ENCODE assay signal across 10 mouse cellular contexts in the genomic region with DNA sequence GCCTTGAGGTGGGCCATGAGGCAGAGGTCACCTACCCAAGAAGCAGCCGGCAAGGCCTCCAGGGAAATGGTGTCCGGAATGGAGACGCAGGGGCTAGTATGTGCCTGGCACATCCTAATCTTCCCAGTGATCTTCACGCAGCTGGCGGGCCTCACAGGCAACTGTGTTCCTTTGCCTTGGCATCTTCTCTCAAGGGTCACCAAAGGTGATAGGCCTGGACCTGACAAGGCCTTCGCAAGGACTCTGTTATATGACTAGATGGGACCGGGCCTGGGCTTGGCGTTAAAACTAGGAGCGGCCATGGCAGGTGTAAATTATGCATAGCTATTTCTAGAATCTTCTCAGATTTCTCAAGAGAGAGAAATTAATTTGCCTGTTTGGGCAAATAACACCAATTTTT.
DNase-seq lines count a peak whose midpoint lies in the region; ATAC-seq and TF ChIP-seq lines count a peak whose summit lies in the region.
"Had no signal": no experiment of that assay in that cellular context is flagged by ENCODE, and none has a peak within 500 bp of the region (broad histone marks: within the 10 kb centered on the region; RNA-seq: fewer than 3 reads in every experiment).

No protein-coding gene starts in this region.

- WGBS in heart, embryonic 14.5 days: 81% methylated on average over 9 of the region's 9 CpGs
- WGBS in stomach, embryonic 15.5 days: 78% methylated on average over 9 of the region's 9 CpGs
- 80% methylated on average over 9 of the region's 9 CpGs for WGBS in stomach, postnatal 0 days
- 79% methylated on average over 9 of the region's 9 CpGs for WGBS in limb, embryonic 14.5 days

- H3K4me3 ChIP-seq in heart, embryonic 14.5 days (ENCODE audit: control insufficient read depth in 1 of 2, insufficient read depth in 1 of 2, low read depth in 1 of 2, low read length in 2 of 2): no peak overlapping the region
- no peak overlapping the region for H3K4me3 ChIP-seq in stomach, embryonic 15.5 days (replicated peaks)
- no peak overlapping the region for H3K4me3 ChIP-seq in stomach, postnatal 0 days (ENCODE audit: low read depth, low read length)
- H3K4me3 ChIP-seq in limb, embryonic 14.5 days (replicated peaks; ENCODE audit: low read length): no peak overlapping the region
- H3K4me3 ChIP-seq: myocyte had no signal

- H3K9ac ChIP-seq in heart, embryonic 14.5 days (ENCODE audit: low read length): no peak overlapping the region
- H3K9ac ChIP-seq in stomach, embryonic 15.5 days: no peak overlapping the region
- no peak overlapping the region for H3K9ac ChIP-seq in stomach, postnatal 0 days (ENCODE audit: low read length)
- H3K9ac ChIP-seq in limb, embryonic 14.5 days (ENCODE audit: low read depth, low read length, severe bottlenecking): no peak overlapping the region

- no peak for TF ChIP-seq EP300 in stomach, postnatal 0 days (optimal IDR thresholded peaks at IDR 0.05)

- ATAC-seq in heart, embryonic 14.5 days (ENCODE audit: insufficient number of reproducible peaks, insufficient read depth, low FRiP score, low read depth): no peak
- no peak for ATAC-seq in stomach, embryonic 15.5 days (ENCODE audit: insufficient read depth, low FRiP score, low read depth)
- ATAC-seq in stomach, postnatal 0 days (ENCODE audit: low FRiP score, low TSS enrichment): no peak
- no peak for ATAC-seq in limb, embryonic 14.5 days (ENCODE audit: low FRiP score, low read depth)

- peak overlapping the region; percentile 87; the same call in 1 of the 2 replicates for H3K4me2 ChIP-seq in heart, embryonic 14.5 days (ENCODE audit: low read length)
- peak overlapping the region; percentile 85 for H3K4me2 ChIP-seq in stomach, embryonic 15.5 days
- no peak overlapping the region for H3K4me2 ChIP-seq in stomach, postnatal 0 days (replicated peaks; ENCODE audit: low read depth)
- H3K4me2 ChIP-seq in limb, embryonic 14.5 days (replicated peaks; ENCODE audit: low read depth, low read length, severe bottlenecking): peak overlapping the region; percentile 65; the same call in 1 of the 2 replicates

- H3K4me1 ChIP-seq in heart, embryonic 14.5 days (ENCODE audit: control insufficient read depth in 2 of 2, insufficient read depth in 2 of 2, low read length in 2 of 2): peaks cover 11% of the 10 kb centered on the region in 2 experiments; a peak in 3 of 4 replicates
- H3K4me1 ChIP-seq in stomach, embryonic 15.5 days: peaks cover 11% of the 10 kb centered on the region
- H3K4me1 ChIP-seq in stomach, postnatal 0 days (replicated peaks; ENCODE audit: control insufficient read depth, insufficient read depth): no peaks in the 10 kb centered on the region
- peaks cover 14% of the 10 kb centered on the region for H3K4me1 ChIP-seq in limb, embryonic 14.5 days (ENCODE audit: control insufficient read depth, insufficient read depth, low read length)

- no peak for TF ChIP-seq CTCF in stomach, postnatal 0 days (IDR thresholded peaks at IDR 0.05; ENCODE audit: low read depth)

- H3K27me3 ChIP-seq in heart, embryonic 14.5 days (ENCODE audit: control insufficient read depth, insufficient read depth, low read length): peaks cover 22% of the 10 kb centered on the region
- H3K27me3 ChIP-seq in stomach, embryonic 15.5 days (replicated peaks): peaks cover 8% of the 10 kb centered on the region
- H3K27me3 ChIP-seq in stomach, postnatal 0 days (ENCODE audit: control insufficient read depth, insufficient read depth, low read length): no peaks in the 10 kb centered on the region
- peaks cover 5% of the 10 kb centered on the region; the same call in 1 of the 2 replicates for H3K27me3 ChIP-seq in limb, embryonic 14.5 days (ENCODE audit: control insufficient read depth, insufficient read depth, low read length)
- H3K27me3 ChIP-seq: CH12.LX had no signal

- TF ChIP-seq POLR2A in limb, embryonic 14.5 days (IDR thresholded peaks at IDR 0.05; ENCODE audit: borderline replicate concordance, extremely low read depth, insufficient read depth, insufficient read length): no peak

- no peaks in the 10 kb centered on the region for H3K9me3 ChIP-seq in heart, embryonic 14.5 days (ENCODE audit: control insufficient read depth, low read length)
- no peaks in the 10 kb centered on the region for H3K9me3 ChIP-seq in stomach, embryonic 15.5 days
- H3K9me3 ChIP-seq in stomach, postnatal 0 days (ENCODE audit: control insufficient read depth, low read length): no peaks in the 10 kb centered on the region
- no peaks in the 10 kb centered on the region for H3K9me3 ChIP-seq in limb, embryonic 14.5 days (ENCODE audit: control insufficient read depth, low read length)

- H3K27ac ChIP-seq in heart, embryonic 14.5 days (replicated peaks in 1 of 2; ENCODE audit: control insufficient read depth in 1 of 2, insufficient read depth in 1 of 2, low read depth in 2 of 2, low read length in 2 of 2): no peak overlapping the region
- no peak overlapping the region for H3K27ac ChIP-seq in stomach, embryonic 15.5 days
- no peak overlapping the region for H3K27ac ChIP-seq in stomach, postnatal 0 days (replicated peaks)
- no peak overlapping the region for H3K27ac ChIP-seq in limb, embryonic 14.5 days (replicated peaks; ENCODE audit: low read depth, low read length)

- DNase-seq in heart, adult 9 months (ENCODE audit: low spot score in 2 of 2): no peak
- DNase-seq in stomach, postnatal 0 days (ENCODE audit: low spot score): no peak
- DNase-seq in limb, embryonic 14.5 days (ENCODE audit: low spot score): no peak
- DNase-seq in urinary bladder, postnatal 14 days (ENCODE audit: low spot score): no peak
- DNase-seq in cerebellum, adult 11-12 months: no peak
- no peak for DNase-seq in adrenal gland, adult 2 months

- no peaks in the 10 kb centered on the region for H3K36me3 ChIP-seq in heart, embryonic 14.5 days (ENCODE audit: control insufficient read depth, insufficient read depth, low read length)
- H3K36me3 ChIP-seq in stomach, embryonic 15.5 days: no peaks in the 10 kb centered on the region
- no peaks in the 10 kb centered on the region for H3K36me3 ChIP-seq in stomach, postnatal 0 days (ENCODE audit: control insufficient read depth, insufficient read depth, low read length)
- no peaks in the 10 kb centered on the region for H3K36me3 ChIP-seq in limb, embryonic 14.5 days (ENCODE audit: control insufficient read depth, insufficient read depth, low read length)
